Mouse (Mus musculus) heart, embryonic 14.5 days (tissue): ENCODE measurements around the gene Lhx2. TPM values are rescaled to one million over a fixed set of nuclear protein-coding genes. Genes with fewer than 3 reads are reported as not detected.

ENCODE experiments used
- polyA plus RNA-seq: library from polyadenylated mRNA; unstranded; fragments of >200 nt; fragmentation: Nextera tagmentation; extraction: Ambion mirVana; gene quantifications from 2 replicates; pipeline ENCODE4 v1.2.1, GENCODE M21; 2014

Lhx2 gene
- polyA plus RNA-seq, 1 experiment from 2014 or later = 0.43 TPM

Other genes starting within 250 kb of the Lhx2 start
- 9.2 and 12.1 TPM in 2 replicates for gene Dennd1a, start 51.9 kb upstream of the Lhx2 start, polyA plus RNA-seq
- gene Nek6, start 172.4 kb downstream of the Lhx2 start, polyA plus RNA-seq = 57.7 and 69.7 TPM in 2 replicates